Mouse (Mus musculus) frontal cortex, postnatal 14 days (tissue): ENCODE measurements around the gene Kif21b.

Experiments
- DNase-seq, 2 experiments: peaks; one replicate each; pipeline ENCODE4 v3.0.0; 2022; ENCODE audit warnings: low spot score in 2 of 2

Gene Kif21b

GRCm38 (mm10) chr1:136128944-136129589 is 2.1 kb upstream of the Kif21b start:
- no peak for DNase-seq

- DNase-seq = peak in 1 of 2 experiments; percentile 56
Measured at GRCm38 (mm10) chr1:136130107-136130506, 1.1 kb upstream of the Kif21b start.

- peak in 1 of 2 experiments; percentile 43 for DNase-seq
Measured at GRCm38 (mm10) chr1:136131603-136132291, 558 bp downstream of the Kif21b start.

- peak in 1 of 2 experiments; percentile 16 for DNase-seq
Measured at GRCm38 (mm10) chr1:136132386-136133201, 1.4 kb downstream of the Kif21b start.

GRCm38 (mm10) chr1:136133570-136134240 is 2.5 kb downstream of the Kif21b start:
- DNase-seq = peak in 1 of 2 experiments; percentile 32

GRCm38 (mm10) chr1:136134547-136134946 is 3.4 kb downstream of the Kif21b start:
- DNase-seq = no peak

GRCm38 (mm10) chr1:136135046-136135445 is 3.9 kb downstream of the Kif21b start:
- DNase-seq = peak in 1 of 2 experiments; percentile 8

GRCm38 (mm10) chr1:136135777-136136444 is 4.7 kb downstream of the Kif21b start:
- DNase-seq = no peak

GRCm38 (mm10) chr1:136136547-136136946 is 5.4 kb downstream of the Kif21b start:
- DNase-seq = no peak

- no peak for DNase-seq
Measured at GRCm38 (mm10) chr1:136137071-136137531, 5.9 kb downstream of the Kif21b start.

GRCm38 (mm10) chr1:136137575-136137974 is 6.4 kb downstream of the Kif21b start:
- DNase-seq = no peak

- no peak for DNase-seq
Measured at GRCm38 (mm10) chr1:136138191-136138830, 7.1 kb downstream of the Kif21b start.

GRCm38 (mm10) chr1:136139990-136140640 is 8.9 kb downstream of the Kif21b start:
- peak; percentile 72 to 79 for DNase-seq

- no peak for DNase-seq
Measured at GRCm38 (mm10) chr1:136141176-136141950, 10.2 kb downstream of the Kif21b start.

GRCm38 (mm10) chr1:136142336-136142735 is 11.1 kb downstream of the Kif21b start:
- DNase-seq = peak in 1 of 2 experiments; percentile 61

- DNase-seq = peak; percentile 62 to 71
Measured at GRCm38 (mm10) chr1:136143514-136143913, 12.3 kb downstream of the Kif21b start.

GRCm38 (mm10) chr1:136149702-136150101 is 18.5 kb downstream of the Kif21b start:
- DNase-seq = no peak

GRCm38 (mm10) chr1:136151371-136151770 is 20.2 kb downstream of the Kif21b start:
- DNase-seq = no peak

- no peak for DNase-seq
Measured at GRCm38 (mm10) chr1:136156304-136156703, 25.1 kb downstream of the Kif21b start.
